Comparison of ENCODE assay signal across 24 mouse cellular contexts in the genomic region with DNA sequence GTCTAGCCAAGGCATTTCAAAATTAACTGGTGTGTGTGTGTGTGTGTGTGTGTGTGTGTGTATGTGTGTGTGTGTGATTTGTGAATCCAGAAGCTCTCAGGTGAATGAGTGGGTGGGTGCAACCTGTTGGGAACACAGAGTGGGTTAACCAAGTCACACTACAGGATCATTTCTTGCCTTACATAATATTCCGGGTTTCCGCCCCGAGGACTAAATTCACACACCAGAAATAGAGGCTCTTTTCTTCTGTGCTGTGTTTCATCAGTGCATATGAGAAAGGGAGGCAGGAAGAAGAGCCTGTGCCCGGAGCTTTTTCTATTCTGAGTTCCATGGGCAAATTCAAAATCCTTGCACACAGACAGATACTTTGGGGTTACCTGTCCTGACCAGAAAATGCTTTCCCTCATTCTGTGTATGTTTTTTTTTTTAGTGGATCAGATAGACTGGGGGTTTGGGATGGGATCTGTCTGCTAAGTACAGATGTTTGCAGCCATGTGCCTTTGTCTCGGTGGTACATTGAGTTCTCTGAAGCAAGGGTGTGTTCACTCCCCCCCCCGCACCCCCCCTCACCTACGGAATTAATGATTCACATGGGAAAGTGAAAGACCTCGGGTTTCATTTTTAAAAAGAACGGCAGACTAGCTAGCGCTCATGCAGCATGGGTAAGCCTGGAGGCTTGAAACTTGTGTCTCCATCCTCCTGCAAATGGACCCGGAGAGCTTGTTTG. TPM values are rescaled to one million over a fixed set of nuclear protein-coding genes. Genes with fewer than 3 reads are reported as not detected.
A peak's percentile ranks its signal among the peaks of the same experiment; 100 is the strongest.
DNase-seq lines count a peak whose midpoint lies in the region; ATAC-seq and TF ChIP-seq lines count a peak whose summit lies in the region.
"Had no signal": no experiment of that assay in that cellular context is flagged by ENCODE, and none has a peak within 500 bp of the region (broad histone marks: within the 10 kb centered on the region; RNA-seq: fewer than 3 reads in every experiment).

No protein-coding gene starts in this region.

- H3K4me2 ChIP-seq in CH12.LX (ENCODE audit: insufficient read depth, low read depth, poor library complexity, severe bottlenecking), result peak overlapping the region; percentile 86
- H3K4me2 ChIP-seq: embryonic facial prominence, embryonic 15.5 days; heart, embryonic 15.5 days; hindbrain, embryonic 13.5 days; limb, embryonic 13.5 days; midbrain, embryonic 13.5 days had no signal

- ATAC-seq in G1E (ENCODE audit: extremely low read depth, insufficient number of reproducible peaks, low FRiP score, poor library complexity, severe bottlenecking), result no peak
- ATAC-seq: forebrain, postnatal 0 days; inflammation-experienced regulatory T-cells, adult 6 months had no signal

- H3K79me2 ChIP-seq in CH12.LX (replicated peaks; ENCODE audit: control insufficient read depth, extremely low read depth, insufficient read depth, poor library complexity, severe bottlenecking), result peaks cover 6% of the 10 kb centered on the region

- H3K9ac ChIP-seq in CH12.LX (ENCODE audit: insufficient read depth, low read depth), result peak overlapping the region; percentile 60
- H3K9ac ChIP-seq: embryonic facial prominence, embryonic 15.5 days; forebrain, postnatal 0 days; heart, embryonic 15.5 days; hindbrain, embryonic 13.5 days; limb, embryonic 13.5 days; midbrain, embryonic 13.5 days had no signal

- H3K36me3 ChIP-seq in CH12.LX (replicated peaks in 1 of 2; ENCODE audit: control insufficient read depth in 1 of 2, insufficient read depth in 1 of 2, low read length in 1 of 2), result peaks cover 0 to 15% of the 10 kb centered on the region in 2 experiments
- H3K36me3 ChIP-seq in G1E (replicated peaks), result peaks cover 16% of the 10 kb centered on the region
- H3K36me3 ChIP-seq: embryonic facial prominence, embryonic 15.5 days; heart, embryonic 15.5 days; hindbrain, embryonic 13.5 days; limb, embryonic 13.5 days; midbrain, embryonic 13.5 days had no signal

- H3K4me3 ChIP-seq in left cerebral cortex, adult 2 months, result no peak overlapping the region
- H3K4me3 ChIP-seq in CH12.LX (replicated peaks in 1 of 3; ENCODE audit: low read depth in 2 of 3, low read length in 2 of 3, poor library complexity in 1 of 3), result peak overlapping the region; percentile 24 to 76 (median 56)
- H3K4me3 ChIP-seq in G1E (ENCODE audit: low read depth, low read length), result peak overlapping the region; percentile 67
- H3K4me3 ChIP-seq: embryonic facial prominence, embryonic 15.5 days; heart, embryonic 15.5 days; hindbrain, embryonic 13.5 days; limb, embryonic 13.5 days; midbrain, embryonic 13.5 days had no signal

- TF ChIP-seq EP300 in CH12.LX (IDR thresholded peaks at IDR 0.05; ENCODE audit: low read length), result peak; percentile 48; the same call in 1 of the 2 replicates

- H3K4me1 ChIP-seq in CH12.LX (ENCODE audit: control insufficient read depth in 1 of 2, insufficient read depth in 2 of 2), result peaks cover 0 to 15% of the 10 kb centered on the region in 2 experiments; a peak in 1 of 4 replicates
- peaks cover 50% of the 10 kb centered on the region for H3K4me1 ChIP-seq in G1E (ENCODE audit: insufficient read depth, low read depth, low read length)
- H3K4me1 ChIP-seq: embryonic facial prominence, embryonic 15.5 days had no signal

- H3K27me3 ChIP-seq in CH12.LX (replicated peaks) (no peaks in the 10 kb centered on the region), G1E (ENCODE audit: insufficient read depth, low read length) (no peaks in the 10 kb centered on the region)
- H3K27me3 ChIP-seq: embryonic facial prominence, embryonic 15.5 days; heart, embryonic 15.5 days; hindbrain, embryonic 13.5 days; limb, embryonic 13.5 days; midbrain, embryonic 13.5 days had no signal

- no peak; the same call in 1 of the 2 replicates for TF ChIP-seq POLR2A in CH12.LX (IDR thresholded peaks at IDR 0.05; ENCODE audit: low read depth, low read length)

- H3K9me3 ChIP-seq in CH12.LX (replicated peaks; ENCODE audit: low read length) (no peaks in the 10 kb centered on the region), G1E (replicated peaks) (no peaks in the 10 kb centered on the region)
- H3K9me3 ChIP-seq: embryonic facial prominence, embryonic 15.5 days; heart, embryonic 15.5 days; hindbrain, embryonic 13.5 days; limb, embryonic 13.5 days; midbrain, embryonic 13.5 days had no signal

- intact Hi-C loops in left cerebral cortex, adult 2 months (cut with DNase I), result no loop called here
- intact Hi-C loops in left cerebral cortex, postnatal 4 days (cut with DNase I), result no loop called here
- intact Hi-C loops in left cerebral cortex, postnatal 14 days (cut with DNase I), result loop anchor here (10.0 kb wide), 1 partner anchor 382 kb away; no protein-coding TSS in a partner anchor

- peak in 1 of 2 experiments; percentile 21 for DNase-seq in left cerebral cortex, adult 2 months (ENCODE audit: extremely low spot score in 1 of 2, low spot score in 2 of 2)
- no peak for DNase-seq in left cerebral cortex, postnatal 4 days
- no peak for DNase-seq in CH12.LX (ENCODE audit: extremely low read depth)
- no peak for DNase-seq in G1E (ENCODE audit: low spot score)
- peak; percentile 47 to 54 for DNase-seq in left cerebral cortex, postnatal 14 days (ENCODE audit: low spot score in 2 of 2)
- DNase-seq in spleen, postnatal 14 days (ENCODE audit: low spot score in 2 of 2), result no peak
- DNase-seq in layer of hippocampus, postnatal 10 days (ENCODE audit: low spot score in 2 of 2), result no peak
- DNase-seq in embryo, embryonic 9.5 days (ENCODE audit: extremely low spot score), result no peak
- DNase-seq: adrenal gland, postnatal 14 days; cerebellum, adult 9-10 months; forebrain, postnatal 0 days; gastrocnemius, postnatal 36 days; heart, postnatal 36 days; kidney, adult 9 months; kidney, postnatal 36 days; lung, adult 18-20 months; lung, postnatal 14 days had no signal

- in situ Hi-C loops in CH12.LX (cut with MboI; ENCODE audit: low pct_ligation_motif_present, low pct_unique_long_range_greater_than_20kb, low sequenced_read_pairs), result loop anchor here (5.0 kb wide), 1 partner anchor 34 kb away; the partner anchor contains the start of gene B3glct

- dilution Hi-C loops in CH12.LX (cut with MboI; ENCODE audit: extremely low pct_ligation_motif_present, extremely low pct_unique_long_range_greater_than_20kb, low sequenced_read_pairs), result no loop called here

- peak overlapping the region; percentile 40; the same call in 1 of the 2 replicates for H3K27ac ChIP-seq in left cerebral cortex, adult 2 months
- no peak overlapping the region for H3K27ac ChIP-seq in CH12.LX (ENCODE audit: insufficient read depth, low read depth)
- H3K27ac ChIP-seq: embryonic facial prominence, embryonic 15.5 days; heart, embryonic 15.5 days; hindbrain, embryonic 13.5 days; limb, embryonic 13.5 days; midbrain, embryonic 13.5 days; stomach, postnatal 0 days had no signal

- no peak for TF ChIP-seq RAD21 in CH12.LX (IDR thresholded peaks at IDR 0.05; ENCODE audit: low read depth, low read length)

- no peak for TF ChIP-seq CTCF in left cerebral cortex, adult 2 months (IDR thresholded peaks at IDR 0.05)
- no peak for TF ChIP-seq CTCF in CH12.LX (conservative IDR thresholded peaks at IDR 0.05 in 1 of 2, IDR thresholded peaks at IDR 0.05 in 1 of 2; ENCODE audit: low read depth in 2 of 2, low read length in 2 of 2)
- TF ChIP-seq CTCF in G1E (IDR thresholded peaks at IDR 0.05; ENCODE audit: low read depth, low read length), result no peak

TF ChIP-seq in CH12.LX, 34 proteins besides CTCF, POLR2A, EP300 and RAD21 (continues in another document):
- TF ChIP-seq ZC3H11A (IDR thresholded peaks at IDR 0.05; ENCODE audit: low read depth, low read length) (no peak), MAZ (IDR thresholded peaks at IDR 0.05; ENCODE audit: low read depth, low read length) (0 out of 2 replicates have a peak, but pooled peaks have one; percentile 42), ZKSCAN1 (IDR thresholded peaks at IDR 0.05; ENCODE audit: borderline replicate concordance, low read depth, low read length) (no peak), SIN3A (IDR thresholded peaks at IDR 0.05; ENCODE audit: low read length) (no peak; the same call in 1 of the 2 replicates), PAX5 (IDR thresholded peaks at IDR 0.05; ENCODE audit: low read length) (no peak), JUN (IDR thresholded peaks at IDR 0.05; ENCODE audit: insufficient read depth, low read depth, low read length) (peak; percentile 65; the same call in 1 of the 2 replicates), CHD2 (IDR thresholded peaks at IDR 0.05; ENCODE audit: low read length) (no peak), MEF2A (IDR thresholded peaks at IDR 0.05; ENCODE audit: borderline replicate concordance, low read depth, low read length) (no peak), MAX (IDR thresholded peaks at IDR 0.05; ENCODE audit: low read length) (peak; percentile 50; the same call in 1 of the 2 replicates), E2F4 (IDR thresholded peaks at IDR 0.05; ENCODE audit: insufficient replicate concordance, low read depth, low read length) (no peak), ETS1 (conservative IDR thresholded peaks at IDR 0.05; ENCODE audit: low read depth, low read length) (peak; percentile 12; the same call in 1 of the 2 replicates), RCOR1 (conservative IDR thresholded peaks at IDR 0.05; ENCODE audit: low read depth, low read length) (no peak), JUND (conservative IDR thresholded peaks at IDR 0.05; ENCODE audit: low read depth, low read length) (no peak), HCFC1 (IDR thresholded peaks at IDR 0.05; ENCODE audit: low read depth, low read length) (no peak), ZNF384 (IDR thresholded peaks at IDR 0.05; ENCODE audit: low read depth, low read length) (no peak), IRF4 (IDR thresholded peaks at IDR 0.05; ENCODE audit: low read depth, low read length) (peak; percentile 68)

RNA-seq across cellular contexts. Expression of gene Hsph1, which starts 6.8 kb away (rescaled TPM):
- 100 to 1,000 TPM; 373 to 381 TPM for total RNA-seq in left cerebral cortex, adult 2 months (2021)
- total RNA-seq in left cerebral cortex, postnatal 4 days (2021), result 100 to 1,000 TPM; 178 to 180 TPM
- total RNA-seq in CH12.LX (2012; rRNA removed) (57.5 and 92.8 TPM in 2 replicates), CH12.LX (2014; rRNA removed) (80.9 and 81.2 TPM in 2 replicates), G1E (2014; fragmentation: Nextera tagmentation) (75.9 and 79.0 TPM in 2 replicates), G1E (2017) (22.5 and 30.2 TPM in 2 replicates)
- polyA plus RNA-seq in CH12.LX (2012; ENCODE audit: insufficient read length, low read depth) (156 and 167 TPM in 2 replicates), G1E (2012) (113 and 145 TPM in 2 replicates)
- 100 to 1,000 TPM; 251 to 280 TPM for total RNA-seq in left cerebral cortex, postnatal 14 days (2021)
- total RNA-seq in layer of hippocampus, postnatal 10 days (2021), result 100 to 1,000 TPM; 182 to 208 TPM

RNA-seq across cellular contexts. Expression of gene B3glct, which starts 35.1 kb away (rescaled TPM):
- total RNA-seq in left cerebral cortex, adult 2 months (2021), result 10 to 100 TPM; 14.0 to 15.1 TPM
- total RNA-seq in left cerebral cortex, postnatal 4 days (2021), result 10 to 100 TPM; 27.0 to 33.5 TPM
- total RNA-seq in CH12.LX (2012; rRNA removed), result 0.38 and 0.63 TPM in 2 replicates
- 0.90 and 1.3 TPM in 2 replicates for total RNA-seq in CH12.LX (2014; rRNA removed)
- polyA plus RNA-seq in CH12.LX (2012; ENCODE audit: insufficient read length, low read depth), result 0.55 and 2.1 TPM in 2 replicates
- total RNA-seq in G1E (2014; fragmentation: Nextera tagmentation), result 15.4 and 18.1 TPM in 2 replicates
- 3.3 and 4.6 TPM in 2 replicates for total RNA-seq in G1E (2017)
- 3.6 and 5.2 TPM in 2 replicates for polyA plus RNA-seq in G1E (2012)
- total RNA-seq in left cerebral cortex, postnatal 14 days (2021), result 10 to 100 TPM; 16.6 to 19.3 TPM
- total RNA-seq in layer of hippocampus, postnatal 10 days (2021), result 10 to 100 TPM; 19.7 to 24.4 TPM

Comparison
In these comparisons a context has a peak if more than half of its experiments do, and no peak if none do; other contexts are left out.
1. DNase-seq: peak in left cerebral cortex, postnatal 14 days (2 of 2); none in left cerebral cortex, postnatal 4 days (single experiment), CH12.LX (single experiment), G1E (single experiment), spleen, postnatal 14 days (0 of 2), layer of hippocampus, postnatal 10 days (0 of 2) and embryo, embryonic 9.5 days (single experiment).